Mouse (Mus musculus) liver, embryonic 14.5 days (tissue): ENCODE measurements around the gene Klhdc8a. TPM values are rescaled to one million over a fixed set of nuclear protein-coding genes. Genes with fewer than 3 reads are reported as not detected.

Experiments
- ATAC-seq: fragments of 200-750 bp; cut with Nextera tagmentation; 2 replicates; pipeline ENCODE4 v1.8.0; 2017; ENCODE audit warnings: moderate number of reproducible peaks, mild to moderate bottlenecking, moderate library complexity; ENCODE audit not compliant: insufficient read depth
- DNase-seq, 3 experiments: peaks; one replicate each; pipeline ENCODE4 v3.0.0-alpha.2; 2012 to 2013; ENCODE audit warnings: low read depth in 3 of 3, low spot score in 3 of 3
- H3K27ac ChIP-seq: fragments of 300-500 bp; sonication (generic); 2 replicates; pipeline ENCODE4 v1.5.1; 2014; ENCODE audit warnings: moderate library complexity, mild to moderate bottlenecking, control low read depth, inconsistent platforms
- H3K27me3 ChIP-seq: fragments of 300-500 bp; sonication (generic); 2 replicates; pipeline ENCODE4 v1.6.1; 2014; ENCODE audit warnings: mild to moderate bottlenecking, low read length, moderate library complexity; ENCODE audit not compliant: control insufficient read depth, insufficient read depth
- H3K36me3 ChIP-seq: fragments of 300-500 bp; sonication (generic); replicated peaks from 2 replicates; pipeline ENCODE4 v1.6.1; 2014; ENCODE audit warnings: low read depth; ENCODE audit not compliant: control insufficient read depth, insufficient read depth
- H3K4me1 ChIP-seq, 2 experiments: fragments of 200-500 bp in 1 of 2; fragments of 300-500 bp in 1 of 2; sonication (generic) in 1 of 2; replicated peaks; 2 replicates each; pipeline ENCODE4 v1.6.1; 2012 to 2014; ENCODE audit warnings: antibody characterized with exemption in 1 of 2, inconsistent platforms in 1 of 2, low read length in 1 of 2; ENCODE audit not compliant: control insufficient read depth in 2 of 2, insufficient read depth in 2 of 2
- H3K4me2 ChIP-seq: fragments of 300-500 bp; sonication (generic); 2 replicates; pipeline ENCODE4 v1.6.1; 2014; ENCODE audit warnings: low read depth, mild to moderate bottlenecking, control low read depth, moderate library complexity
- H3K4me3 ChIP-seq, 2 experiments: fragments of 200-500 bp in 1 of 2; fragments of 300-500 bp in 1 of 2; sonication (generic) in 1 of 2; 2 replicates each; pipeline ENCODE4 v1.5.1; 2012 to 2014; ENCODE audit warnings: low read depth in 2 of 2, low read length in 2 of 2, mild to moderate bottlenecking in 2 of 2, control low read depth in 1 of 2, inconsistent platforms in 1 of 2, moderate library complexity in 1 of 2; ENCODE audit not compliant: insufficient read depth in 1 of 2
- H3K9ac ChIP-seq: fragments of 300-500 bp; sonication (generic); replicated peaks from 2 replicates; pipeline ENCODE4 v1.6.1; 2014; ENCODE audit warnings: mild to moderate bottlenecking, control low read depth, moderate library complexity
- H3K9me3 ChIP-seq: fragments of 300-500 bp; sonication (generic); 2 replicates; pipeline ENCODE4 v1.6.1; 2016; ENCODE audit warnings: low read length, mixed read lengths; ENCODE audit not compliant: control insufficient read depth
- CTCF ChIP-seq: IDR thresholded peaks from 2 replicates; pipeline ENCODE4 v1.5.1; 2016; ENCODE audit warnings: antibody characterized with exemption, low read depth, control low read depth
- EP300 ChIP-seq: IDR thresholded peaks from 2 replicates; pipeline ENCODE4 v1.6.1; 2016; ENCODE audit warnings: antibody characterized with exemption, low read depth
- WGBS: fragments of 180-500 bp; shearing (Covaris S2); extraction: QIAGEN DNeasy Blood & Tissue Kit; methylation state at CpG from one replicate; pipeline ENCODE4 v1.1.7; 2014; ENCODE audit not compliant: insufficient replicate concordance; 5-methylcytosine and 5-hydroxymethylcytosine counted together
- polyA plus RNA-seq, 2 experiments: library from polyadenylated mRNA; depleted of rRNA in 1 of 2; stranded (reverse) in 1 of 2; unstranded in 1 of 2; fragments of >200 nt; fragmentation: Nextera tagmentation in 1 of 2; extraction: Ambion mirVana in 1 of 2; gene quantifications; 2 replicates each; pipeline versions ENCODE4 v1.2.1 to v1.2.3; 2012 to 2014

Gene Klhdc8a
- polyA plus RNA-seq, 2 experiments: 0.04 to 0.13 TPM

- H3K9ac ChIP-seq: no peak overlapping the region
- no peak overlapping the region for H3K4me3 ChIP-seq
- TF ChIP-seq EP300 (peak; percentile 29; the same call in 1 of the 2 replicates), CTCF (no peak)
- H3K4me1 ChIP-seq: peaks cover 15 to 18% of the 10 kb centered on the region in 2 experiments
- no peaks in the 10 kb centered on the region for H3K9me3 ChIP-seq
- peak; percentile 60 to 76 (median 64) for DNase-seq
- H3K27ac ChIP-seq: no peak overlapping the region
- WGBS: 27% methylated on average over 7 of the region's 7 CpGs
- H3K4me2 ChIP-seq: peak overlapping the region; percentile 35; the same call in 1 of the 2 replicates
- H3K27me3 ChIP-seq: no peaks in the 10 kb centered on the region
- no peaks in the 10 kb centered on the region for H3K36me3 ChIP-seq
- peak; percentile 96 for ATAC-seq
Observed at GRCm38 (mm10) chr1:132264577-132264976, 33.8 kb upstream of the Klhdc8a start.

- Histone ChIP-seq H3K27me3 (no peaks in the 10 kb centered on the region), H3K4me3 (no peak overlapping the region), H3K9ac (no peak overlapping the region), H3K36me3 (no peaks in the 10 kb centered on the region), H3K27ac (no peak overlapping the region; the same call in 1 of the 2 replicates), H3K4me2 (no peak overlapping the region; the same call in 1 of the 2 replicates), H3K4me1 (peaks cover 15 to 18% of the 10 kb centered on the region in 2 experiments), H3K9me3 (no peaks in the 10 kb centered on the region)
- ATAC-seq (no peak), DNase-seq (peak in 1 of 3 experiments; percentile 10)
- 67% methylated on average over 8 of the region's 8 CpGs for WGBS
- no peak for TF ChIP-seq CTCF
- TF ChIP-seq EP300: no peak
Observed at GRCm38 (mm10) chr1:132265211-132265859, 33.1 kb upstream of the Klhdc8a start.

DNA sequence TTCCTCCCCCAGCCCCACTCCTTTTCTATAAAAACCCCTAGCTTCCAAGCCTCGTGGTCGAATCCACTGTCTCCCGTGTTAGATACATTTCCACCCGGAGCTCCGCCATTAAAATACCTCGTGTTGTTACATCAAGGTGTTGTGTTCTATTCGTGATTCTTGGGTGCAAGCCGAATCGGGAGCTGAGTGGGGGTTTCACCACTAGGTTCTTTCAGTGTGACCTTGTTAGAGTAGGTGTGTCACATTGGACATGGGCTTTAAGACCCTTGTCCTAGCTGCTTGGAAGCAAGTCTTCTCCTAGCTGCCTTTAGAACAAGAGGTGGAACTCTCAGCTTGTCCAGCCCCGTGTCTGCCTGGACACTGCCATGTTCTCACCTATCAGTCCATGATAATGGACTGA lies 32.5 kb upstream of the Klhdc8a start:
- Histone ChIP-seq H3K27me3 (no peaks in the 10 kb centered on the region), H3K36me3 (no peaks in the 10 kb centered on the region), H3K27ac (no peak overlapping the region), H3K4me3 (no peak overlapping the region), H3K9ac (no peak overlapping the region), H3K9me3 (no peaks in the 10 kb centered on the region), H3K4me2 (no peak overlapping the region), H3K4me1 (peaks cover 15 to 18% of the 10 kb centered on the region in 2 experiments)
- ATAC-seq (no peak), DNase-seq (no peak)
- TF ChIP-seq CTCF (no peak), EP300 (no peak)
- 71% methylated on average over 10 of the region's 10 CpGs for WGBS

DNA sequence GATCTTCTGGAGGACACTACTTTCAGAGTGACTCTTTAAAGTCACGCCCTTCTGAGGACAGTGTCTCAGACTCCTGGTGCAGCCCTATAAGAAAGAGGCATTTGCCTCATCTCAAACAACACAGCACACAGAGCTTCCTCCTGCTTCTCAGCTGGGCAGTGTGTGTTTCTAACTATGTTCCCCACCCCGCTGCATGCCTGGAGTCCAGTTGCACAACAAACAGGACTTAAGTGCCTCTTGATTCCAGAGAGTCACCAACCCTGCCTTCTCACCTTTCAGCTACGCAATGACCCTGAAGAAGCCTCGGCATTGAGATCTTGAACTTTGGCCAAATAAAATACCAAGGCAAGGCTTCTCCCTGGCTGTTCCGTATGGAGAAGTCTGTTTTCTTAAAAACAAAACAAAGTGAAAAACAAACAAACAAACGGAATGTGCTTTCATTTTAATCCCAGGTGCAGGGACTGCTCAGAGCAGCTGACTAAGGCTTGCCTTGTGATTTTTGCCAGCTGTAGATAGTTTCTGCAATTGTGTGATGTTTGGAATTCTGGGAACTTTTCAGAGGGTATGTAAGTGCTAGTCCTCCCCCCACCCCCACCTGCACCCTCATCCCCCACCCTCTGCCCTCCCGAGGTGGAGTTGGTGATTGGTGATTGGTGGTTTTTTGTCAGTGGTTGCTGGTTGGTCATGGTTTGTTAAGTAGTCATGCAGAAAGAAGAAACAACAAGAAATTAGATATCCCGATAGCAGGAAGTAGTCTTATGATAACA lies 31.5 kb upstream of the Klhdc8a start:
- H3K4me2 ChIP-seq: no peak overlapping the region
- 43% methylated on average over 8 of the region's 8 CpGs for WGBS
- DNase-seq (no peak), ATAC-seq (no peak)
- H3K27me3 ChIP-seq: no peaks in the 10 kb centered on the region
- TF ChIP-seq EP300 (no peak), CTCF (no peak)
- no peaks in the 10 kb centered on the region for H3K9me3 ChIP-seq
- H3K36me3 ChIP-seq: no peaks in the 10 kb centered on the region
- peaks cover 15 to 18% of the 10 kb centered on the region in 2 experiments for H3K4me1 ChIP-seq
- no peak overlapping the region for H3K9ac ChIP-seq
- H3K27ac ChIP-seq: no peak overlapping the region
- no peak overlapping the region for H3K4me3 ChIP-seq

DNA sequence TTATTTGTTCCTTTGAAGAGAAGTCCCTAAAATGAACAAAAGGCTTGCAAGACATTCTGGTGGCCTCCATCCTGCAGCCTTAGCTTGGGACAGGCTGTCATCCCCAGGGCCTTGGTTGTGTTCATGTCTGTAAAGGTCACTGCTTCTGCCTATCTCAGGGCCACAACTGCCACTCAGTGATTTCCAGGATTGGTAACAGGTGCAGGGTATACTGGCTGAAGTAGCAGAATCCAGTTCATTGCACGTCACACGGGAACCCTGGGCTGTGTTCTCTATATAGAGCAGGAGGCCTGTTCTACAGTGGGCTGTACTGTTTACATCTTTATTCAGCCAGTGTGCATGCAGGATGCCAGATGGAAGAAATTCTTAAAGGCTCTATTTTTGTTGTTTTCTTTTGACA lies 30.5 kb upstream of the Klhdc8a start:
- H3K4me3 ChIP-seq: no peak overlapping the region
- no peak for DNase-seq
- H3K9me3 ChIP-seq: no peaks in the 10 kb centered on the region
- H3K4me2 ChIP-seq: no peak overlapping the region
- H3K36me3 ChIP-seq: no peaks in the 10 kb centered on the region
- no peak overlapping the region for H3K27ac ChIP-seq
- H3K9ac ChIP-seq: no peak overlapping the region
- no peaks in the 10 kb centered on the region for H3K27me3 ChIP-seq
- TF ChIP-seq EP300 (no peak), CTCF (no peak)
- H3K4me1 ChIP-seq: peaks cover 15 to 18% of the 10 kb centered on the region in 2 experiments
- ATAC-seq: no peak
- 61% methylated on average over 2 of the region's 2 CpGs for WGBS
